Mouse (Mus musculus) bone marrow macrophage, adult 2 months (primary cell): ENCODE data around the gene Cxcl9. TPM values are rescaled to one million over a fixed set of nuclear protein-coding genes. Genes with fewer than 3 reads are reported as not detected.

ENCODE experiments used
- H3K27ac ChIP-seq: 2 replicates; pipeline ENCODE4 v1.5.1; 2012; ENCODE audit warnings: low read depth, low read length; ENCODE audit not compliant: insufficient read depth
- H3K4me1 ChIP-seq: 2 replicates; pipeline ENCODE4 v1.6.1; 2012; ENCODE audit warnings: low read length; ENCODE audit not compliant: control insufficient read depth, insufficient read depth
- H3K4me3 ChIP-seq: 2 replicates; pipeline ENCODE4 v1.5.1; 2012; ENCODE audit warnings: mild to moderate bottlenecking, low read length, moderate library complexity; ENCODE audit not compliant: insufficient read depth
- CTCF ChIP-seq: IDR thresholded peaks from 2 replicates; pipeline ENCODE4 v1.5.1; 2012; ENCODE audit warnings: low read depth, mild to moderate bottlenecking, low read length, moderate library complexity
- POLR2A ChIP-seq: IDR thresholded peaks from 2 replicates; pipeline ENCODE4 v1.6.1; 2012; ENCODE audit warnings: mild to moderate bottlenecking, low read depth, low read length, borderline replicate concordance
- polyA plus RNA-seq: library from polyadenylated mRNA; stranded (reverse); fragments of >200 nt; gene quantifications from 2 replicates; pipeline ENCODE4 v1.2.4, GENCODE M21; 2012; ENCODE audit not compliant: missing spikeins, insufficient read depth, insufficient read length

The Cxcl9 gene
- polyA plus RNA-seq, 1 experiment, result 0.38 TPM

- no peak for TF ChIP-seq CTCF
- no peak for TF ChIP-seq POLR2A
- no peak overlapping the region for H3K4me3 ChIP-seq
- H3K27ac ChIP-seq, result peak overlapping the region; percentile 50
- H3K4me1 ChIP-seq, result peaks cover 11% of the 10 kb centered on the region
Observed at GRCm38 (mm10) chr5:92318596-92318995, 9.3 kb downstream of the Cxcl9 start.

GRCm38 (mm10) chr5:92318119-92318518, 9.8 kb downstream of the Cxcl9 start:
- H3K27ac ChIP-seq, result peak overlapping the region; percentile 50
- no peak overlapping the region for H3K4me3 ChIP-seq
- TF ChIP-seq POLR2A (no peak), CTCF (no peak)
- peaks cover 11% of the 10 kb centered on the region for H3K4me1 ChIP-seq

GRCm38 (mm10) chr5:92313776-92314175, 14.1 kb downstream of the Cxcl9 start:
- H3K4me1 ChIP-seq, result peaks cover 4% of the 10 kb centered on the region
- no peak overlapping the region for H3K27ac ChIP-seq
- no peak overlapping the region for H3K4me3 ChIP-seq

GRCm38 (mm10) chr5:92312046-92312715, 15.7 kb downstream of the Cxcl9 start:
- Histone ChIP-seq H3K4me3 (no peak overlapping the region), H3K4me1 (peaks cover 4% of the 10 kb centered on the region), H3K27ac (no peak overlapping the region)
- TF ChIP-seq CTCF (peak; percentile 23; the same call in 1 of the 2 replicates), POLR2A (no peak)

More at GRCm38 (mm10) chr5:92313776-92314175, 14.1 kb downstream of the Cxcl9 start:
- TF ChIP-seq CTCF (no peak), POLR2A (no peak)

- peak within 1 kb of the TSS; percentile 81 for H3K4me3 ChIP-seq
- H3K4me1 ChIP-seq, result peaks cover 4% of the 10 kb centered on the region
- TF ChIP-seq POLR2A (no peak), CTCF (no peak)
- no peak within 1 kb of the TSS for H3K27ac ChIP-seq
Observed at GRCm38 (mm10) chr5:92309681-92310511, 18.0 kb downstream of the Cxcl9 start, which contains the start of gene Sdad1. Sdad1 (minus strand) TSS chr5:92310479.

- H3K27ac ChIP-seq, result no peak overlapping the region
- H3K4me3 ChIP-seq, result no peak overlapping the region
- TF ChIP-seq POLR2A (no peak), CTCF (no peak)
- H3K4me1 ChIP-seq, result peaks cover 4% of the 10 kb centered on the region
Observed at GRCm38 (mm10) chr5:92304291-92304690, 23.6 kb downstream of the Cxcl9 start.

GRCm38 (mm10) chr5:92302149-92302840, 25.6 kb downstream of the Cxcl9 start:
- Histone ChIP-seq H3K27ac (no peak overlapping the region), H3K4me3 (no peak overlapping the region)
- TF ChIP-seq POLR2A (no peak), CTCF (no peak)

GRCm38 (mm10) chr5:92294525-92294924, 33.4 kb downstream of the Cxcl9 start:
- TF ChIP-seq POLR2A (no peak), CTCF (no peak)
- H3K4me1 ChIP-seq, result peaks cover 2% of the 10 kb centered on the region; the same call in 1 of the 2 replicates
- no peak overlapping the region for H3K4me3 ChIP-seq
- no peak overlapping the region for H3K27ac ChIP-seq

More at GRCm38 (mm10) chr5:92302149-92302840, 25.6 kb downstream of the Cxcl9 start:
- no peaks in the 10 kb centered on the region for H3K4me1 ChIP-seq

- Histone ChIP-seq H3K4me3 (no peak overlapping the region), H3K27ac (no peak overlapping the region), H3K4me1 (peaks cover 2% of the 10 kb centered on the region; the same call in 1 of the 2 replicates)
- TF ChIP-seq POLR2A (no peak), CTCF (no peak)
Observed at GRCm38 (mm10) chr5:92291652-92292414, 36.0 kb downstream of the Cxcl9 start.
